Mouse (Mus musculus): ENCODE results near the gene Mafg.

GRCm38 (mm10) chr11:120641869-120642268 is 8.5 kb upstream of the Mafg start:
- TF ChIP-seq CTCF (IDR thresholded peaks at IDR 0.05; ENCODE audit: control insufficient read depth, insufficient read depth, low read length) (no peak), POLR2A (IDR thresholded peaks at IDR 0.05; ENCODE audit: borderline replicate concordance, control insufficient read depth, low read depth, low read length) (no peak)

All from bone marrow, adult 2 months (tissue).